ENCODE assay signal across 23 mouse cellular contexts in genomic region chr6:134877276-134877675, GRCm38 (mm10).
"Had no signal": no experiment of that assay in that cellular context is flagged by ENCODE, and none has a peak within 500 bp of the region (broad histone marks: within the 10 kb centered on the region; RNA-seq: fewer than 3 reads in every experiment).

No protein-coding gene starts in this region.

- H3K4me2 ChIP-seq: heart, embryonic 11.5 days; heart, embryonic 12.5 days; heart, embryonic 13.5 days; heart, embryonic 15.5 days; hindbrain, embryonic 12.5 days; hindbrain, embryonic 13.5 days; hindbrain, embryonic 14.5 days; hindbrain, embryonic 15.5 days; intestine, embryonic 15.5 days; kidney, embryonic 15.5 days had no signal

- DNase-seq: heart, postnatal 10 days; heart, postnatal 36 days; heart, postnatal 4 days; layer of hippocampus, adult 9-11 months; layer of hippocampus, postnatal 36 days had no signal

- H3K9me3 ChIP-seq: heart, embryonic 12.5 days; heart, embryonic 13.5 days; heart, embryonic 15.5 days; hindbrain, embryonic 10.5 days; hindbrain, embryonic 12.5 days; hindbrain, embryonic 13.5 days; hindbrain, embryonic 15.5 days; intestine, embryonic 15.5 days had no signal

- ATAC-seq: hindbrain, embryonic 16.5 days; hindbrain, postnatal 0 days; intestine, embryonic 16.5 days; intestine, postnatal 0 days had no signal

- H3K27me3 ChIP-seq: heart, embryonic 12.5 days; heart, embryonic 13.5 days; heart, embryonic 15.5 days; hindbrain, embryonic 12.5 days; hindbrain, embryonic 13.5 days; hindbrain, embryonic 15.5 days; intestine, embryonic 15.5 days; kidney, embryonic 15.5 days had no signal

- H3K9ac ChIP-seq: heart, embryonic 12.5 days; heart, embryonic 13.5 days; heart, embryonic 15.5 days; hindbrain, embryonic 12.5 days; hindbrain, embryonic 13.5 days; hindbrain, embryonic 14.5 days; hindbrain, embryonic 15.5 days; intestine, embryonic 15.5 days; kidney, embryonic 15.5 days had no signal

- H3K4me1 ChIP-seq: intestine, embryonic 15.5 days; kidney, embryonic 15.5 days had no signal

- H3K4me3 ChIP-seq: heart, embryonic 12.5 days; heart, embryonic 13.5 days; heart, embryonic 15.5 days; hindbrain, embryonic 10.5 days; hindbrain, embryonic 12.5 days; hindbrain, embryonic 13.5 days; hindbrain, embryonic 15.5 days; intestine, embryonic 15.5 days; kidney, embryonic 15.5 days; layer of hippocampus, adult 2 months; left cerebral cortex, adult 2 months had no signal

- H3K27ac ChIP-seq: heart, embryonic 13.5 days; heart, embryonic 15.5 days; hindbrain, embryonic 10.5 days; hindbrain, embryonic 12.5 days; hindbrain, embryonic 13.5 days; hindbrain, embryonic 14.5 days; hindbrain, embryonic 15.5 days; hindbrain, postnatal 0 days; intestine, embryonic 15.5 days; kidney, embryonic 15.5 days; kidney, postnatal 0 days; layer of hippocampus, adult 2 months; left cerebral cortex, adult 2 months had no signal

- H3K36me3 ChIP-seq: heart, embryonic 15.5 days; intestine, embryonic 15.5 days had no signal
